Mouse (Mus musculus): Measurements from ENCODE around the gene Zcchc10. TPM values are rescaled to one million over a fixed set of nuclear protein-coding genes. Genes with fewer than 3 reads are reported as not detected.

Gene Zcchc10
- polyA plus RNA-seq, 1 experiment from 2014 or later, result 26.9 TPM

- H3K4me3 ChIP-seq (ENCODE audit: low read depth, low read length), result peak overlapping the region; percentile 98
- peak overlapping the region; percentile 95 for H3K27ac ChIP-seq (ENCODE audit: low read depth, low read length)
- H3K36me3 ChIP-seq (ENCODE audit: control insufficient read depth, insufficient read depth, low read length), result no peaks in the 10 kb centered on the region
- DNase-seq (ENCODE audit: low spot score, missing footprints) (peak; percentile 94), ATAC-seq (ENCODE audit: low FRiP score) (no peak)
- under 1% methylated on average over 76 of the region's 80 CpGs for WGBS
- H3K4me2 ChIP-seq, result peak overlapping the region; percentile 78
- peak overlapping the region; percentile 97 for H3K9ac ChIP-seq (ENCODE audit: low read length)
- no peaks in the 10 kb centered on the region for H3K27me3 ChIP-seq (ENCODE audit: control insufficient read depth, insufficient read depth, low read length)
- H3K4me1 ChIP-seq (ENCODE audit: control insufficient read depth, insufficient read depth, low read length), result peaks cover 17% of the 10 kb centered on the region
- no peaks in the 10 kb centered on the region for H3K9me3 ChIP-seq (ENCODE audit: control insufficient read depth, low read length)
Observed at GRCm38 (mm10) chr11:53299551-53300329, 24.7 kb upstream of the Zcchc10 start.

DNA sequence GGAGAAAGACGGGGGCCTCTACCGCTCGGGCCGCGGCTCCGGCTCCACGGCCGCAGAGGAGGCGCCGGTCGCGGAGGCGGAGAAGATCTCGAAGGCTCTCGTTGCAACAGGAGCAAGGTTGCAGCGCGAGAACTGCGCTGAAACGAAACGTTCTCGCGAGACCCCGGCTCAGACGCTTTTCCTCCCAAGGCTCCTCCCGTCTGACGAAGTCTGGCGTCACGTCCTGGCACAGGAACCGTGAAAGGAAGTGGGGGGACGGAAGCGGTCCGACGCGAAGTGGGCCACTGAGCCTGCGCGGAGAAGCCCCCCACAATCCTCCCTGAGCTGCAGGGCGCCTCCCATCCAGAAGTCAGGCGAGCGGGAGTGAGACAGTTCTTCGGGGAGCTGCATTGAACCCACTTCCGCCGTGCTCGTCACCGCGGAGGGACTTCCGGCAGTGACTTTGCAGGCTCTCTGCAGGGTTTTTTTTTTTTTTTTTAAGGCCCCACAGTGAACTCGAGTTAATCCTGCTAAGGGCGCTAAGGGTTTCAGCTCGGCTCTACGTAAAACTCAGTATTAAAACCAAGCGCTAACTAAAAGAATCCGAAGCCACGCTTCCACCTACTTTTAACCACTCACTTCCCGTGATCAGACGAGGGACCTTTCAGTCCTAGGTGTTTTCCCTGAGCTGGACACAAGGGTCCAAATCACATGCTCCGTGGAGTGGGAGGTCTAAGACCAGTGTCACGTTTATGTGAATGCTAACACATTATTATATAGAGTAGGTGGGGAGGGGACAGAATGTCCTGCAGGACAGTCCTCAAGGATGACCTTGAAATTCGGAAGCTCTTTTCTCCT, 23.9 kb upstream of the Zcchc10 start, which contains the start of gene Hspa4:
TSS of gene Hspa4 (minus strand) at position 128 of the 837 bp plus-strand sequence.
- DNase-seq (ENCODE audit: low spot score, missing footprints), result peak; percentile 99
- Histone ChIP-seq H3K4me2 (peak within 1 kb of the TSS; percentile 78), H3K9ac (ENCODE audit: low read length) (peak within 1 kb of the TSS; percentile 97), H3K4me3 (ENCODE audit: low read depth, low read length) (peak within 1 kb of the TSS; percentile 98), H3K27me3 (ENCODE audit: control insufficient read depth, insufficient read depth, low read length) (no peaks in the 10 kb centered on the region), H3K36me3 (ENCODE audit: control insufficient read depth, insufficient read depth, low read length) (no peaks in the 10 kb centered on the region), H3K4me1 (ENCODE audit: control insufficient read depth, insufficient read depth, low read length) (peaks cover 17% of the 10 kb centered on the region), H3K27ac (ENCODE audit: low read depth, low read length) (peak within 1 kb of the TSS; percentile 95), H3K9me3 (ENCODE audit: control insufficient read depth, low read length) (no peaks in the 10 kb centered on the region)
- 1% methylated on average over 58 of the region's 58 CpGs for WGBS
- peak; percentile 97 for ATAC-seq (ENCODE audit: low FRiP score)

DNA sequence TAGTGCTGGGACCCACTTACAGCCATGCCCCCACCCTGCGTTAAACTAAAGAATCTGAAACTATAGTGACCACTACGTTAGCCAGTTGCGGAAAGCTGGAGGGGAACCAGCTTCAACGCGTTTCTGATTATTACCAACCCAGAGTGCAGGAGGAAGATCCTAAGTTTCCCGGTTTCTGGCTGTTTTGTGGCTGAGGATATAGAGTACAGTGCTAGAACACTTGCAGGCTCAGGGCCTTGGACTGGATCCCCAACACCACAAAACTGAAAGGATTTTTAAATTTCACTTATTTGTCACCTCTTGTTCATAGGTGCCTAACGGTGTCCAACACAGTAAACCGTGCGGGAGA, 23.3 kb upstream of the Zcchc10 start:
- no peaks in the 10 kb centered on the region for H3K9me3 ChIP-seq (ENCODE audit: control insufficient read depth, low read length)
- ATAC-seq (ENCODE audit: low FRiP score) (no peak), DNase-seq (ENCODE audit: low spot score, missing footprints) (no peak)
- peak overlapping the region; percentile 97 for H3K9ac ChIP-seq (ENCODE audit: low read length)
- 54% methylated on average over 9 of the region's 9 CpGs for WGBS
- no peaks in the 10 kb centered on the region for H3K27me3 ChIP-seq (ENCODE audit: control insufficient read depth, insufficient read depth, low read length)
- H3K27ac ChIP-seq (ENCODE audit: low read depth, low read length), result peak overlapping the region; percentile 95
- H3K36me3 ChIP-seq (ENCODE audit: control insufficient read depth, insufficient read depth, low read length), result no peaks in the 10 kb centered on the region
- H3K4me2 ChIP-seq, result peak overlapping the region; percentile 78
- H3K4me3 ChIP-seq (ENCODE audit: low read depth, low read length), result peak overlapping the region; percentile 98
- H3K4me1 ChIP-seq (ENCODE audit: control insufficient read depth, insufficient read depth, low read length), result peaks cover 17% of the 10 kb centered on the region

- Histone ChIP-seq H3K27ac (ENCODE audit: low read depth, low read length) (no peak overlapping the region), H3K4me1 (ENCODE audit: control insufficient read depth, insufficient read depth, low read length) (peaks cover 5% of the 10 kb centered on the region), H3K9me3 (ENCODE audit: control insufficient read depth, low read length) (no peaks in the 10 kb centered on the region), H3K4me3 (ENCODE audit: low read depth, low read length) (no peak overlapping the region), H3K9ac (ENCODE audit: low read length) (no peak overlapping the region), H3K36me3 (ENCODE audit: control insufficient read depth, insufficient read depth, low read length) (no peaks in the 10 kb centered on the region), H3K27me3 (ENCODE audit: control insufficient read depth, insufficient read depth, low read length) (no peaks in the 10 kb centered on the region), H3K4me2 (no peak overlapping the region)
- DNase-seq (ENCODE audit: low spot score, missing footprints) (peak; percentile 54), ATAC-seq (ENCODE audit: low FRiP score) (no peak)
- 86% methylated on average over 14 of the region's 14 CpGs for WGBS
Observed at GRCm38 (mm10) chr11:53304044-53304840, 20.2 kb upstream of the Zcchc10 start.

GRCm38 (mm10) chr11:53306965-53307364, 17.5 kb upstream of the Zcchc10 start:
- H3K36me3 ChIP-seq (ENCODE audit: control insufficient read depth, insufficient read depth, low read length), result no peaks in the 10 kb centered on the region
- H3K4me1 ChIP-seq (ENCODE audit: control insufficient read depth, insufficient read depth, low read length), result no peaks in the 10 kb centered on the region
- no peak overlapping the region for H3K9ac ChIP-seq (ENCODE audit: low read length)
- H3K27ac ChIP-seq (ENCODE audit: low read depth, low read length), result no peak overlapping the region
- WGBS, result 87% methylated on average over 2 of the region's 2 CpGs
- H3K4me3 ChIP-seq (ENCODE audit: low read depth, low read length), result no peak overlapping the region
- no peaks in the 10 kb centered on the region for H3K9me3 ChIP-seq (ENCODE audit: control insufficient read depth, low read length)
- no peaks in the 10 kb centered on the region for H3K27me3 ChIP-seq (ENCODE audit: control insufficient read depth, insufficient read depth, low read length)
- no peak for ATAC-seq (ENCODE audit: low FRiP score)
- DNase-seq (ENCODE audit: low spot score, missing footprints), result no peak
- no peak overlapping the region for H3K4me2 ChIP-seq

- H3K36me3 ChIP-seq (ENCODE audit: control insufficient read depth, insufficient read depth, low read length), result no peaks in the 10 kb centered on the region
- ATAC-seq (ENCODE audit: low FRiP score), result no peak
- no peak for DNase-seq (ENCODE audit: low spot score, missing footprints)
- H3K4me1 ChIP-seq (ENCODE audit: control insufficient read depth, insufficient read depth, low read length), result no peaks in the 10 kb centered on the region
- no peak overlapping the region for H3K4me2 ChIP-seq
- H3K9me3 ChIP-seq (ENCODE audit: control insufficient read depth, low read length), result no peaks in the 10 kb centered on the region
- 72% methylated on average over 10 of the region's 10 CpGs for WGBS
- no peak overlapping the region for H3K27ac ChIP-seq (ENCODE audit: low read depth, low read length)
- H3K9ac ChIP-seq (ENCODE audit: low read length), result no peak overlapping the region
- H3K4me3 ChIP-seq (ENCODE audit: low read depth, low read length), result no peak overlapping the region
- no peaks in the 10 kb centered on the region for H3K27me3 ChIP-seq (ENCODE audit: control insufficient read depth, insufficient read depth, low read length)
Observed at GRCm38 (mm10) chr11:53307558-53308065, 16.9 kb upstream of the Zcchc10 start.

- no peaks in the 10 kb centered on the region for H3K9me3 ChIP-seq (ENCODE audit: control insufficient read depth, low read length)
- DNase-seq (ENCODE audit: low spot score, missing footprints), result no peak
- H3K4me1 ChIP-seq (ENCODE audit: control insufficient read depth, insufficient read depth, low read length), result no peaks in the 10 kb centered on the region
- no peak overlapping the region for H3K4me3 ChIP-seq (ENCODE audit: low read depth, low read length)
- H3K4me2 ChIP-seq, result no peak overlapping the region
- no peaks in the 10 kb centered on the region for H3K27me3 ChIP-seq (ENCODE audit: control insufficient read depth, insufficient read depth, low read length)
- no peak overlapping the region for H3K9ac ChIP-seq (ENCODE audit: low read length)
- no peaks in the 10 kb centered on the region for H3K36me3 ChIP-seq (ENCODE audit: control insufficient read depth, insufficient read depth, low read length)
- H3K27ac ChIP-seq (ENCODE audit: low read depth, low read length), result no peak overlapping the region
- ATAC-seq (ENCODE audit: low FRiP score), result no peak
Observed at GRCm38 (mm10) chr11:53308251-53308864, 16.1 kb upstream of the Zcchc10 start.

GRCm38 (mm10) chr11:53308884-53309310, 15.6 kb upstream of the Zcchc10 start:
- Histone ChIP-seq H3K9ac (ENCODE audit: low read length) (no peak overlapping the region), H3K4me2 (no peak overlapping the region), H3K27me3 (ENCODE audit: control insufficient read depth, insufficient read depth, low read length) (no peaks in the 10 kb centered on the region), H3K4me3 (ENCODE audit: low read depth, low read length) (no peak overlapping the region), H3K36me3 (ENCODE audit: control insufficient read depth, insufficient read depth, low read length) (no peaks in the 10 kb centered on the region), H3K27ac (ENCODE audit: low read depth, low read length) (no peak overlapping the region), H3K4me1 (ENCODE audit: control insufficient read depth, insufficient read depth, low read length) (no peaks in the 10 kb centered on the region), H3K9me3 (ENCODE audit: control insufficient read depth, low read length) (no peaks in the 10 kb centered on the region)
- ATAC-seq (ENCODE audit: low FRiP score) (no peak), DNase-seq (ENCODE audit: low spot score, missing footprints) (no peak)
- WGBS, result 61% methylated on average over 2 of the region's 2 CpGs
